Mouse (Mus musculus) testis, adult 2 months (tissue): ENCODE measurements around the gene Smap1.

Source experiments
- CTCF ChIP-seq: fragments of 200-500 bp; IDR thresholded peaks from 2 replicates; pipeline ENCODE4 v1.5.1; 2012; ENCODE audit warnings: low read depth, mild to moderate bottlenecking, inconsistent platforms, low read length, moderate library complexity; ENCODE audit not compliant: control insufficient read depth, insufficient read depth, insufficient replicate concordance
- POLR2A ChIP-seq: fragments of 200-500 bp; IDR thresholded peaks from 2 replicates; pipeline ENCODE4 v1.6.1; 2012; ENCODE audit warnings: low read depth, mild to moderate bottlenecking, inconsistent platforms, low read length, moderate library complexity; ENCODE audit not compliant: control insufficient read depth

GRCm38 (mm10) chr1:23929410-23929809, 7.3 kb upstream of the Smap1 start:
- TF ChIP-seq CTCF: no peak
- no peak for TF ChIP-seq POLR2A
